ENCODE assay signal across 21 mouse cellular contexts in the genomic region with DNA sequence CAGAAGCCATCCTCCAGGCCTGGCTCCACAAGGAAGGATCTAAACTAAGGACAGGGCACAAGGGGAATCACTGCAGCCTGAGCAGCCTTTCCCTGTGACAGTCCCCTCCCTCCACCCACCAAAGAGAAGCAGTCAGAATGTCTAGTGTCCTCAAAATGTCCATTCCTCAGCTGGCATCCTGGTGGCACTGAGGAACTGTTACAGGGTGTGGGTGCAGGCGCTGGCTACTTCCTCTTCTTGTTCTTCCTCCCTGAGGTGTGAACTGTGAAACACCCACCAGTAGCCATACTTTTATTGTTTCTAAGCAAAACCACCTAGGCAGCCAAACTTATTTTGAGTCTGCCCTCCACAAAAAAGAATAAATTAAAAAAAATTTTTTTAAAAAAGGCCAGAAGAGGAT.
A peak's percentile ranks its signal among the peaks of the same experiment; 100 is the strongest.
DNase-seq lines count a peak whose midpoint lies in the region; ATAC-seq and TF ChIP-seq lines count a peak whose summit lies in the region.
"Had no signal": no experiment of that assay in that cellular context is flagged by ENCODE, and none has a peak within 500 bp of the region (broad histone marks: within the 10 kb centered on the region; RNA-seq: fewer than 3 reads in every experiment).

No protein-coding gene starts in this region.

- DNase-seq in lung, postnatal 36 days: peak; percentile 5
- DNase-seq in lung, postnatal 10 days: no peak
- DNase-seq in brain, adult 2 months (ENCODE audit: low read depth, low spot score): peak; percentile 33
- no peak for DNase-seq in gastrocnemius, adult 2 months
- DNase-seq in gastrocnemius, adult 18-20 months (ENCODE audit: low spot score): no peak
- DNase-seq in gastrocnemius, postnatal 14 days: no peak
- DNase-seq: adrenal gland, adult 8-10 months; adrenal gland, postnatal 36 days; cerebellum, adult 11 months; cerebellum, adult 8-10 months; cerebellum, postnatal 25 days; gastrocnemius, postnatal 10 days; heart, postnatal 36 days had no signal

- no peak for TF ChIP-seq CTCF in gastrocnemius, adult 2 months (IDR thresholded peaks at IDR 0.05)

- H3K4me3 ChIP-seq in gastrocnemius, adult 2 months: no peak overlapping the region
- H3K4me3 ChIP-seq: embryonic facial prominence, embryonic 13.5 days; forebrain, embryonic 12.5 days; heart, embryonic 13.5 days; hindbrain, embryonic 12.5 days had no signal

- no peak overlapping the region for H3K27ac ChIP-seq in gastrocnemius, adult 2 months
- H3K27ac ChIP-seq: embryonic facial prominence, embryonic 13.5 days; forebrain, embryonic 12.5 days; heart, embryonic 13.5 days; hindbrain, embryonic 12.5 days had no signal

- ATAC-seq in megakaryocyte, adult 5-6 weeks (ENCODE audit: poor library complexity, severe bottlenecking): peak; percentile 69
- ATAC-seq: forebrain, embryonic 16.5 days; hindbrain, embryonic 16.5 days; inflammation-experienced regulatory T-cells, adult 6 months had no signal

- intact Hi-C loops in gastrocnemius, adult 2 months (cut with DNase I): no loop called here
- intact Hi-C loops in gastrocnemius, postnatal 14 days (cut with DNase I; ENCODE audit: low total_unique reads): no loop called here

Comparison
In these comparisons a context has a peak if more than half of its experiments do, and no peak if none do; other contexts are left out.
1. DNase-seq: peak in lung, postnatal 36 days (single experiment) and brain, adult 2 months (single experiment); none in lung, postnatal 10 days (single experiment), gastrocnemius, adult 2 months (single experiment), gastrocnemius, adult 18-20 months (single experiment) and gastrocnemius, postnatal 14 days (single experiment).